Mouse (Mus musculus) ovary, postnatal 36 days (tissue): ENCODE data around the gene Gtsf1.
"Not testable (repeated sequence)": the region's sequence is repeated elsewhere in the genome, so short reads cannot be mapped to it uniquely, and the experiment has no call there.

Source experiments
- DNase-seq: peaks from one replicate; pipeline ENCODE4 v3.0.0; 2022; ENCODE audit warnings: low spot score, mixed read lengths

Gene Gtsf1

GRCm38 (mm10) chr15:103430241-103430640, at the start of gene Gtsf1:
Gene Gtsf1 (minus strand): TSS chr15:103430470.
- no peak for DNase-seq

- no peak for DNase-seq
These were observed 48.9 kb upstream of the Gtsf1 start for GRCm38 (mm10) chr15:103479080-103479606.

GRCm38 (mm10) chr15:103473769-103474168, 43.5 kb upstream of the Gtsf1 start:
- no peak for DNase-seq

DNA sequence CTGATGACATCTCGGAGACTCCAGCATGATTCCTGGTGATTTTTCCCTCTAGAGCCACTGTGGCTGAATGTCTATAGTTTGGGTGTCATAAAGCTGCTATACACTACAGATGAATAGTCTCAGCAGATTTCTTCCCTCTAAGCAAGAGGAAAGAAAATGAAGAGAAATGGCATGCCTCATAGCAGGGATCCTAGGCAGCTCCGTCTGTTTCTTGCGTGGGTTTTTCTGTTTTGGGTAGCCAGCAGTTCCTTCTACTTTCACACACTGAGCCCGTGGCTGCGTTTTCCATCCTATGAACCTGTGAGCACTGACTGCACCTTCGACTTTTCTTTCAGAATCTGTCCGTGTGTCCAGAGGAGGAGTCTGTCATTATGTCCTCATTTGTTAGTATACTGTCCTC, 42.9 kb upstream of the Gtsf1 start:
- DNase-seq: no peak

DNA sequence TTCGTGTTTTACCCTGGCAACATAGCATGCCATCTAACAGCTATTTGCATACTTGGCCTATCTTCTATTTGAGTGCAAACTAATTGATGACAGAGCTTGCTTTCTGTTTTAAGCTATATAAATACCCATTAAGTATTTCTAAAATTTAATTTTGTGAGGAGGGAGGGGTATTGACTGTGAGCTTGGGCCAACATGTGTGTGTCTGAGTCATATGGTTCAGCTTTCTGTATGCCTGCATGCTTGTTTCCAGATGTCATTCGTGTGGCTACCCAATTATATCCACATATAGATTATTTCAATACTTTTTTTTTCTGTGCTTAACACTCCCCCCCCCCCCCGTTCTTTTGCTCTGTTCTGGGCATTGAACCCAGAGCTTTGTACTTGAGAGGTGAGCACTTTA, 42.0 kb upstream of the Gtsf1 start:
- no peak for DNase-seq

DNA sequence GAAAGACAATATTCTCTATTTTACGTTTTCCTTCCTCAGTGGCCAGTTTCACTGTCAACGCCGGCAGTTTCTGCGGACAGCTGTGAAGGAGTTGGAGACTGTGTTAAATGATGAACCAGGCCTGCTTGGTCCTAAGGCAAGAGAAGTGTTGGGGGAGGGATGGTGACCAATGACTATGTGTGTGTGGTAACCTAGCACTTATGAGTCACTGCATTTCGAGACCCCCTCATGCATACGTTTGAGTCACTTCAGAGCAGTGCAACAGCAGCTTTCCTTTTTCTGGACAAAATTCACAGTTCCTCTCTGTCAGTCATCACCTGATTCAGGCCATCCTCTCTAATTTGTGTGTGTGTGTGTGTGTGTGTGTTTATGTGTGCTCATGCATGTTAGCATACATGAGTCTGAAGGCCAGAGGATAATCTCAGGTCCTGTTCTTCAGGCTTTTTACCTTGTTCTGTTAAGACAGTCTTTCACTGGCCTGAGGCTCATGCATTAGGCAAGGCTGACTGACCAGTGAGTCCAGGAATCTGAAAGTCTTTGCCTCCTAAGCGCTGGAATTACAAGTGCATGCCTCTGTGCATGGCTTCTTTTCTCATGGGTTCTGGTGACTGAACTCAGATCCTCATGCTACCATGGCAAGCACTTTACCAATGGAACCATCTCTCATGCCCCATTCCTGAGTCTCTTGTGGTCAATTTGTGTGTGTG, 41.4 kb upstream of the Gtsf1 start:
- DNase-seq: no peak

DNA sequence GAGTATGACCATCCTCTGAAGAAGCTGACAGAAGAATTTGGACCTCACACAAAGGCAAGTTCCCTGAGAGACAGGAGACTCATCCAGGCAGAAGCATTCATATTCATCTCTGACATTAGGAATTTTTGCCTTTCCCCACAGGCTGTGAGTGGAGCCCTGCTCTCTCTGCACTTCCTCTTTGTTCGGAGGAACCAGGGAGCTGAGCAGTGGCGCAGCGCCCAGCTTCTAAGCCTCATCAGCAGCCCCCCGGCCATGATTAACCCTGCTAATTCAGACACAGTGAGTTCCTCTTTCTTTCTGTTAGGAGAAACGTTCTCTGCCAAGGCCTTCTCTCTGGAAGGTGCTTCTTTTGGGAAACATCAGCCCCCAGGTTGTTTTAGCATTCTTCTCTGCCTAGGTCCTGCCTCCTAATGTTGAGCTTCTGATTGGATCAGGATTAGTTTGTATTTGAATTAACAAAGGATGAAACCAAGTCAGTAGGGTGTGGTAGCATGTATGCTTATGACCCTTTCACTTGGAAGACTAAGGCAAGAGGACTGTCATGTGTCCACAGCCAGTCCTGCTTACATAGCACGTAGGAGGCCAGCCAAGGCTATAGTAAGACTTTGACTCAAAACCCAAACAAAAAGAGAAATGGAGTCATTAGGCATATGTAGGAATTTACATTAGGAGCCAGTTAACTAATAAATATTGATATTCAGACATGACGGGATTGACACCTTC, 32.4 kb upstream of the Gtsf1 start:
- DNase-seq: no peak

DNA sequence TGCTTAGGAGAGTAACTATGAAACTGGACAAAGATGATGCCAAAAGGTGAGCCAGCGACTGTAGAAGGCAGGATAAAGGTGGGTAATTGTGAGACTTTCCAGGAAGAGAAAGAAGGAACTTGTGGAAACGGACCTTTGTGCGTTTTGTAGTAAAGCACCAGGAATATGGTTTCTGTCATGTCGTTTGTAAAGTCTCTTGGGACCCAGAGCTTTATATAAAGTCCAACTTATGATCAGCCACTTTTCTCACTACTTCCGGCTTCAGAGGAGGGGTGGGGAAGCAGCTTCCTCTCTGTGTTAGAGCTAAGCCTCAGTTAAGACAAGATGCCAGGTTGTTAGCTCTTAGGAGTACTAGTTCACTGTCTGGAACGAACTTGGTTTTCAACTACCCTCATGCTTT, 24.2 kb upstream of the Gtsf1 start:
- DNase-seq: no peak

- DNase-seq: no peak
These were observed 23.4 kb upstream of the Gtsf1 start, which contains the start of gene Nckap1l for GRCm38 (mm10) chr15:103453551-103454218. Gene Nckap1l (plus strand): TSS chr15:103453794.

DNA sequence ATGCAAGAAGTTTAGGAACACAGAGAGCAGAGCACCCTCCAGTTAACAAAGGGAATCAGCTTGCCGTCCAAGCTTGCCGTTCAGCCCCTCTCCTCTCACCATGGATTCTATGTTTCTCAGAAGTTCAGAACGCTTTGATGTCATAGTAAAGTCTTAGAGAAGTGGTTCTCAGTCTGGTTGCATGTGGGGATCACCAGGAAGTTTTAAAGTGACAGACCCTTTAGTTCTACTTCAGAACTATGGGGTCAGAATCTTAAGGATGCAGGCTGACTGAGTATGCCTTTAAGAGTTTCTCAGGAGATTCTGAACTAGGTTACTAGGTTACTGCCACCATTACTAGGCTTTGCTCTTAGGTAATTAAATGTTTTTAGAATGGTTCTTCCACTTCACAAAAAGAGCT, 18.1 kb upstream of the Gtsf1 start, which contains the start of gene Gtsf2:
Gene Gtsf2 (minus strand): TSS at position 101 of the 400 bp plus-strand sequence.
- no peak for DNase-seq

DNA sequence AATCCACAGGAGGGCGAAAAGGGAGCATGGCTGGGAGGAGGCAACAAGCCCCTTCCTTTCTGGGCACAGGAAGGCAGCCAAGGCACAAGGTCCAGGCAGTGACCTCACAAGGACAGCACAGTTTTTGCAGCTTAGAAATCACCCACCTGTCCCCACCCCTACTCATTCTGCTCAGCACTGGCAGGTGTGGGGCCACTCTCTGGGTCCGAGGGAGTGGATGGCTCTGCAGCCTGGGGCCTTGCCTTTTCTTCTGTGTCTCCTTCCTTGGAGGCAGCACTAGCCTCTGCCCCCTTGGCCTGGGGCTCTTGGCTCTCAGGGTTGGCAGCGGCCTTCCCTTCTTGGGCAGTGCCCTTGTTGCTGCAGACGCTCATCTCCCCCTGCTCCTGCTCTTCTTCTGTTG, 15.7 kb upstream of the Gtsf1 start:
- DNase-seq: not testable (repeated sequence)

DNA sequence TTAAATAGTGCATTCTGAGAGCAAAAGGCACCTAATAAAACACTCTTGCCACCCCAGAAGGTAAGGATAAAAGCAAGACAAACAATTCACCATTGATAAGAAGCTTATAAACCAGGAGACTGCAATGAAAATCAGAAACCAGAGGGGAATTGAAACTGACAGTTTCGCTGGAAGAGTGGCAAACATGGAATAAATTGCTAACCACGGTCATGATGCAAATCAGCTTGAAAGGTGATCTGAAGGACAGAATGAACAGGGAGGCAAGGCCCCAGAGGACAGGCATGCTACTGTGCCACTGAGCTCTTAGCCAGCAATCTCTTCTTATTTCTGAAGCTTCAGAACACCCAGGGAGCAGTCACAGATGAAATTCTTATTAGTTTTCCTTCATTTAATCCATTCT, 3.3 kb downstream of the Gtsf1 start:
- no peak for DNase-seq

GRCm38 (mm10) chr15:103405586-103405985, 24.7 kb downstream of the Gtsf1 start:
- not testable (repeated sequence) for DNase-seq

DNA sequence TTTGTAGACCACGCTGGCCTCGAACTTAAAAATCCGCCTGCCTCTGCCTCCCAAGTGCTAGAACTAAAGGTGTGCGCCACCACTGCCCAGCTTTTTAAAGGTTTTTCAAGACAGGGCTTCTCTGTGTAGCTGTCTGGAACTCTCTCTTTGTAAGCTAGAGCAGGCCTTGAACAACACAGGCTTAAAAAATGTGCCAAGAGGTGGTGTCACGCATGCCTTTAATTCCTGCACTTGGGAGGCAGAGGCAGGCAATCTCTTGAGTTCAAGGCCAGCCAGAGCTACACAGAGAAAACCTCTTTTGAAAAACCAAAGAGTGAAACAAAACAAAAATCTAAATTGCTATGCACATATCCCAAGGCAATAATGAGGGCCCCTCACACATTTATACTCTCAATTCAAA, 28.9 kb downstream of the Gtsf1 start:
- DNase-seq: no peak

- no peak for DNase-seq
These were observed 36.7 kb downstream of the Gtsf1 start for GRCm38 (mm10) chr15:103393577-103393976.

- no peak for DNase-seq
These were observed 41.6 kb downstream of the Gtsf1 start for GRCm38 (mm10) chr15:103388556-103389145.

DNA sequence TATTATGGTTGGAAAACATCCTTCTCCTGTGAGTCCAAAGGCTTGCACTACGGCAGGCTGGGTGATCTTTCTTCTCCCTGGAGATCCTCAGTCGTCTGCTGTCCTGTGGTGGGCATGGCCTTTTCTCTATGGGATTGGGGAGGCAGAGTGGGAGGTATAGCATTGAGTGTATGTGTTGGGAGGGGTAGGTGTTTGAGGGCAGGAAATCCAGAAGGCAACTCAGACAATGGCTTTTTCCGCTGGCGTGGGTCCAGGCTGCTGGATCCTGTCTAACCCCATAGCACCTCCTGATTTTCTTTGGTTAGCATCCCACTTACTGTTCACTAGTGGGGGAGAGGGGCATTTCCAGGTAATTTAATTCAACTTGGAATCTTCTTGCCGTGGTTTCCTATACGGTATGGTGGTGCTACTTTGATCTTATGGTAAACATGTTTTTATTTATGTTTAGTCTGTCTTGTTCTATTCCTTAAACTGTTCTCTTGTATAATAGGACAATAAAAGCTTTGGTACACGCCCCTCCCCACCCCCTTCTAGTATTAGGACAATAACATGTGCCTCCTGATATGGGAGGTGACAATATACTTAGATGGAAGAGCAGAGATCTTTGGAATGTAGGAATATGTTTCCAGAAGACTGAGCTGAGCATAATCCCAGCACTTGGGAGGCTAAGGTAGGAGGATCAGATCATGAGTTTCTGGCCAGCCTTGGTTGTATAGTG, 46.3 kb downstream of the Gtsf1 start:
- no peak for DNase-seq

DNA sequence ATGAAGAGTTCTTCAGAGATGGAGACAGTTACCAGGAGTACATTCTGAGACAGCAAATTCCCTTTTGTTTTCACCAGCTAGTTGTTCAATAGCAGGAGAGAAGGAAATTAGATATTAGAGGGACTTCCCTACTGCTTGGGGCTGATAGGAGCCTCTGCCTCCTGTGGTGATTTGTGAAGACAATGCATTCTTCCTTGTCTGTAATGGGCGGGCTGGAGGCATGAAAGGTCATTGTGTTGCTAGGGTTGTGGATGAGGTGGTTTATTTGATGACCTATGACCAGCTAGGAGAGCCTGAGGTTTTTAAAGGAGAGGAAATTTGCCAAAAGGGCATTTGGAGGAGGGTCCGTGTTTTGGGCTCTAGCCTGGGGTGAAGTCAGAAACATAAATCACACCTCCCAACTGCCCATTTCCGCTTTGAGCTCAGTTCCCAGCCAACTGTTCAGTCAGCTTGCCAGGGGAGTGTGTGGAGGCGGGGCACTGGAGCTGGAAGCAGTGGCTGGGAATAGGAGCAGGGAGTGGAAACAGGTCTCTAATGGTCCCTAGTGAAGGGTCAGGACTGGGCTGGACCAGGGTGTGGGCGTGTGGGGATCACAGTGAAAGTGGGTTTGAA, 47.4 kb downstream of the Gtsf1 start:
- DNase-seq: peak; percentile 57

GRCm38 (mm10) chr15:103382075-103382474, 48.2 kb downstream of the Gtsf1 start:
- DNase-seq: no peak

DNA sequence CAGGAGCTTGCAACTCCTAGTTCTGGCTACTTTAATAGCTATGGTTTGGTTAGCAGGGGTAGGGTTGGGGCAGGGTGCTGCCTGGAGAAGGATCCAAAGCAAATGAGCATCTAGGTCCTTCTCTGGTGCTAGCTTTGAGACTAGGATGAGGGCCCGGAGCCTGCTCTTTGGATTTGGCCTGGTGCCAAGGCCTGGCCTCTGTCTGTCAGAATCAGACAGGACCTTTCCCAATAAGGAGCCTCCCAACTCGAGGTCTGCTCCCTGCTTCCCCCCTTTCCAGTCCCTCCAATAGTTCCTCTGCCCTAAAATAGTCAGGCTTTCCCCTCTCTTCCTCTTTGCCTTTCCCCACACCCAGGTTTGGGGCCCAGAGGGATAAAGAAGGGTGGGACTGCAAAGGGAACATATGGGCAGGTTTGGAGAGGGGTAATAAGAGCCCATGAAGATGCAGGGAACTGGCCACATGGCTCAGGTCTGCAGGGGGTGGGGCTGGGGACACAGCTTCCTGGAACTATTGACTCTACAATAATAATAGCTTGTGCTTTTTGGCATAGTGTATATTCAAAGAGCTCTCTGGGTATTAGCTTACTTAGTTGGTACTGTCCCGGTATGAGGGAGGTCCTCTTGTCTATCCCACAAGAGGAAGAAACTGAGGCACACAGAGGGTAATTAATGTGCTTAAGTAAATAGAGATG, 51.5 kb downstream of the Gtsf1 start:
- DNase-seq: no peak
